Mouse (Mus musculus): ENCODE measurements around the gene Csk. TPM values are rescaled to one million over a fixed set of nuclear protein-coding genes. Genes with fewer than 3 reads are reported as not detected.

Gene Csk
- total RNA-seq, 2 experiments from 2014 or later: 46.1 to 46.2 TPM

Other genes starting within 250 kb of the Csk start
- 9.4 and 17.2 TPM in 2 replicates for gene Ppcdc, start 213.5 kb downstream of the Csk start, total RNA-seq (2015; ENCODE audit: low replicate concordance)
- 5.0 and 6.1 TPM in 2 replicates for gene Ppcdc, start 213.5 kb downstream of the Csk start, total RNA-seq (2017; ENCODE audit: low replicate concordance)
- gene Scamp5, start 185.6 kb downstream of the Csk start, total RNA-seq (2015; ENCODE audit: low replicate concordance): 0.84 TPM in 1 of 2 replicates, not detected in the other
- 1.2 TPM in 2 replicates for gene Scamp5, start 185.6 kb downstream of the Csk start, total RNA-seq (2017; ENCODE audit: low replicate concordance)
- not detected in 2 replicates for gene Rpp25, start 149.6 kb downstream of the Csk start, total RNA-seq (2015; ENCODE audit: low replicate concordance)
- gene Rpp25, start 149.6 kb downstream of the Csk start, total RNA-seq (2017; ENCODE audit: low replicate concordance): not detected in 2 replicates
- 138 and 226 TPM in 2 replicates for gene Cox5a, start 132.4 kb downstream of the Csk start, total RNA-seq (2015; ENCODE audit: low replicate concordance)
- gene Cox5a, start 132.4 kb downstream of the Csk start, total RNA-seq (2017; ENCODE audit: low replicate concordance): 34.4 and 38.2 TPM in 2 replicates
- 2.9 and 5.0 TPM in 2 replicates for gene Fam219b, start 116.1 kb downstream of the Csk start, total RNA-seq (2015; ENCODE audit: low replicate concordance)
- gene Fam219b, start 116.1 kb downstream of the Csk start, total RNA-seq (2017; ENCODE audit: low replicate concordance): 3.5 and 5.9 TPM in 2 replicates
- 1.7 and 4.0 TPM in 2 replicates for gene Mpi, start 100.9 kb downstream of the Csk start, total RNA-seq (2015; ENCODE audit: low replicate concordance)
- 0.26 and 1.4 TPM in 2 replicates for gene Mpi, start 100.9 kb downstream of the Csk start, total RNA-seq (2017; ENCODE audit: low replicate concordance)
- gene Scamp2, start 92.7 kb downstream of the Csk start, total RNA-seq (2015; ENCODE audit: low replicate concordance): 23.8 and 28.1 TPM in 2 replicates
- 10.0 and 12.1 TPM in 2 replicates for gene Scamp2, start 92.7 kb downstream of the Csk start, total RNA-seq (2017; ENCODE audit: low replicate concordance)
- gene Ulk3, start 64.2 kb downstream of the Csk start, total RNA-seq (2015; ENCODE audit: low replicate concordance): 1.1 and 3.4 TPM in 2 replicates
- gene Ulk3, start 64.2 kb downstream of the Csk start, total RNA-seq (2017; ENCODE audit: low replicate concordance): 0.98 and 5.9 TPM in 2 replicates
- gene Cplx3, start 47.4 kb downstream of the Csk start, total RNA-seq (2015; ENCODE audit: low replicate concordance): not detected in 2 replicates
- not detected in 2 replicates for gene Cplx3, start 47.4 kb downstream of the Csk start, total RNA-seq (2017; ENCODE audit: low replicate concordance)
- gene Lman1l, start 32.9 kb downstream of the Csk start, total RNA-seq (2015; ENCODE audit: low replicate concordance): not detected in 2 replicates
- not detected in 2 replicates for gene Lman1l, start 32.9 kb downstream of the Csk start, total RNA-seq (2017; ENCODE audit: low replicate concordance)
- not detected in 2 replicates for gene Cyp1a2, start 30.1 kb upstream of the Csk start, total RNA-seq (2015; ENCODE audit: low replicate concordance)
- gene Cyp1a2, start 30.1 kb upstream of the Csk start, total RNA-seq (2017; ENCODE audit: low replicate concordance): not detected in 2 replicates
- gene Cyp1a1, start 34.3 kb upstream of the Csk start, total RNA-seq (2015; ENCODE audit: low replicate concordance): not detected in 2 replicates
- not detected in 2 replicates for gene Cyp1a1, start 34.3 kb upstream of the Csk start, total RNA-seq (2017; ENCODE audit: low replicate concordance)
- 5.8 and 7.5 TPM in 2 replicates for gene Edc3, start 54.9 kb upstream of the Csk start, total RNA-seq (2015; ENCODE audit: low replicate concordance)
- 2.8 and 8.6 TPM in 2 replicates for gene Edc3, start 54.9 kb upstream of the Csk start, total RNA-seq (2017; ENCODE audit: low replicate concordance)
- 237 and 278 TPM in 2 replicates for gene Clk3, start 112.2 kb upstream of the Csk start, total RNA-seq (2015; ENCODE audit: low replicate concordance)
- gene Clk3, start 112.2 kb upstream of the Csk start, total RNA-seq (2017; ENCODE audit: low replicate concordance): 247 and 348 TPM in 2 replicates
- gene Arid3b, start 183.2 kb upstream of the Csk start, total RNA-seq (2015; ENCODE audit: low replicate concordance): 7.1 and 8.3 TPM in 2 replicates
- 0.83 and 1.8 TPM in 2 replicates for gene Arid3b, start 183.2 kb upstream of the Csk start, total RNA-seq (2017; ENCODE audit: low replicate concordance)

Measured in erythroid progenitor cell, adult 5-6 weeks (primary cell).